ENCODE assay signal across 7 mouse cellular contexts in genomic region chr17:36271586-36272256, GRCm38 (mm10). TPM values are rescaled to one million over a fixed set of nuclear protein-coding genes. Genes with fewer than 3 reads are reported as not detected.
DNase-seq lines count a peak whose midpoint lies in the region; ATAC-seq lines count a peak whose summit lies in the region.

Gene Trim39, minus strand, starts transcription at chr17:36272247.

- ATAC-seq in erythroblast, adult 5-6 weeks (replicated peaks; ENCODE audit: low FRiP score, poor library complexity, severe bottlenecking) = peak; percentile 78

- DNase-seq in MEL-GATA-1-ER (ENCODE audit: extremely low read depth, low read depth) = peak; percentile 78
- DNase-seq in adrenal gland, postnatal 4 days (ENCODE audit: low spot score in 2 of 2) = peak in 1 of 2 experiments; percentile 73
- peak; percentile 89 to 91 for DNase-seq in heart, postnatal 10 days
- peak; percentile 66 to 96 for DNase-seq in layer of hippocampus, postnatal 25 days (ENCODE audit: extremely low spot score in 1 of 2, low spot score in 1 of 2)
- DNase-seq in lung, postnatal 25 days (ENCODE audit: low spot score) = peak; percentile 83
- peak; percentile 76 to 89 for DNase-seq in right cerebral cortex, adult 2 months (ENCODE audit: low spot score in 2 of 2)

- intact Hi-C loops in heart, postnatal 10 days (cut with DNase I) = no loop called here

RNA-seq across cellular contexts. Expression of gene Trim39, which starts in this region (rescaled TPM):
- total RNA-seq in adrenal gland, postnatal 4 days (2021) = 10 to 100 TPM; 22.3 to 23.0 TPM
- total RNA-seq in erythroblast, adult 5-6 weeks (2015; ENCODE audit: low replicate concordance) = 5.8 and 8.2 TPM in 2 replicates
- 9.0 and 21.3 TPM in 2 replicates for total RNA-seq in erythroblast, adult 5-6 weeks (2017; ENCODE audit: low replicate concordance)
- total RNA-seq in heart, postnatal 10 days (2021) = 1 to 10 TPM; 7.8 to 8.0 TPM
- 10 to 100 TPM; 17.6 to 22.0 TPM for total RNA-seq in layer of hippocampus, postnatal 25 days (2021)
